Mouse (Mus musculus): ENCODE results near the gene Clp1. TPM values are rescaled to one million over a fixed set of nuclear protein-coding genes. Genes with fewer than 3 reads are reported as not detected.
A peak's percentile ranks its signal among the peaks of the same experiment; 100 is the strongest.
"Not testable (repeated sequence)": the region's sequence is repeated elsewhere in the genome, so short reads cannot be mapped to it uniquely, and the experiment has no call there.

The Clp1 gene
- polyA plus RNA-seq, 1 experiment from 2014 or later = 36.4 TPM

- peaks cover 66% of the 10 kb centered on the region for H3K4me1 ChIP-seq
- peak overlapping the region; percentile 43 for H3K4me3 ChIP-seq
- H3K4me2 ChIP-seq (replicated peaks) = peak overlapping the region; percentile 58
- H3K36me3 ChIP-seq = peaks cover 12% of the 10 kb centered on the region; the same call in 1 of the 2 replicates
- no peaks in the 10 kb centered on the region for H3K27me3 ChIP-seq (replicated peaks)
- ATAC-seq (ENCODE audit: low FRiP score, low read depth) = no peak
- no peaks in the 10 kb centered on the region for H3K9me3 ChIP-seq
- WGBS = 7% methylated on average over 27 of the region's 27 CpGs
- H3K9ac ChIP-seq = peak overlapping the region; percentile 70
- H3K27ac ChIP-seq = no peak overlapping the region; the same call in 1 of the 2 replicates
Measured at GRCm38 (mm10) chr2:84736312-84737161, 9.4 kb upstream of the Clp1 start.

- no peak overlapping the region for H3K27ac ChIP-seq
- ATAC-seq (ENCODE audit: low FRiP score, low read depth) = no peak
- peak overlapping the region; percentile 43 for H3K4me3 ChIP-seq
- H3K27me3 ChIP-seq (replicated peaks) = no peaks in the 10 kb centered on the region
- H3K36me3 ChIP-seq = peaks cover 6% of the 10 kb centered on the region; the same call in 1 of the 2 replicates
- peak overlapping the region; percentile 70 for H3K9ac ChIP-seq
- peak overlapping the region; percentile 58 for H3K4me2 ChIP-seq (replicated peaks)
- 27% methylated on average over 7 of the region's 7 CpGs for WGBS
- H3K4me1 ChIP-seq = peaks cover 55% of the 10 kb centered on the region
- no peaks in the 10 kb centered on the region for H3K9me3 ChIP-seq
Measured at GRCm38 (mm10) chr2:84735346-84735920, 8.3 kb upstream of the Clp1 start.

- H3K27ac ChIP-seq = no peak overlapping the region
- no peaks in the 10 kb centered on the region for H3K27me3 ChIP-seq (replicated peaks)
- H3K4me1 ChIP-seq = peaks cover 50% of the 10 kb centered on the region
- H3K4me2 ChIP-seq (replicated peaks) = peak overlapping the region; percentile 58
- peaks cover under 1% of the 10 kb centered on the region; the same call in 1 of the 2 replicates for H3K36me3 ChIP-seq
- peak overlapping the region; percentile 70 for H3K9ac ChIP-seq
- H3K4me3 ChIP-seq = peak overlapping the region; percentile 43
- 2% methylated on average over 2 of the region's 2 CpGs for WGBS
- no peaks in the 10 kb centered on the region for H3K9me3 ChIP-seq
- ATAC-seq (ENCODE audit: low FRiP score, low read depth) = no peak
Measured at GRCm38 (mm10) chr2:84734919-84735318, 7.8 kb upstream of the Clp1 start.

- Histone ChIP-seq H3K36me3 (no peaks in the 10 kb centered on the region), H3K9ac (peak overlapping the region; percentile 70), H3K4me3 (peak overlapping the region; percentile 43), H3K27ac (peak overlapping the region; percentile 28), H3K27me3 (replicated peaks) (no peaks in the 10 kb centered on the region), H3K4me2 (replicated peaks) (peak overlapping the region; percentile 58), H3K4me1 (peaks cover 47% of the 10 kb centered on the region), H3K9me3 (no peaks in the 10 kb centered on the region)
- under 1% methylated on average over 11 of the region's 11 CpGs for WGBS
- peak; percentile 57 for ATAC-seq (ENCODE audit: low FRiP score, low read depth)
Measured at GRCm38 (mm10) chr2:84734351-84734864, 7.3 kb upstream of the Clp1 start.

- no peaks in the 10 kb centered on the region for H3K36me3 ChIP-seq
- WGBS = 3% methylated on average over 8 of the region's 8 CpGs
- no peaks in the 10 kb centered on the region for H3K9me3 ChIP-seq
- H3K27me3 ChIP-seq (replicated peaks) = no peaks in the 10 kb centered on the region
- peak within 1 kb of the TSS; percentile 43 for H3K4me3 ChIP-seq
- peak within 1 kb of the TSS; percentile 28 for H3K27ac ChIP-seq
- peak within 1 kb of the TSS; percentile 70 for H3K9ac ChIP-seq
- peak within 1 kb of the TSS; percentile 58 for H3K4me2 ChIP-seq (replicated peaks)
- ATAC-seq (ENCODE audit: low FRiP score, low read depth) = peak; percentile 66
- H3K4me1 ChIP-seq = peaks cover 40% of the 10 kb centered on the region
Measured at GRCm38 (mm10) chr2:84733579-84734300, 6.6 kb upstream of the Clp1 start, which contains the start of gene Ypel4. Gene Ypel4 (plus strand): TSS chr2:84734058.

- 65% methylated on average over 1 of the region's 1 CpGs for whole genome bisulfite sequencing
- Histone ChIP-seq H3K27me3 (replicated peaks) (no peaks in the 10 kb centered on the region), H3K4me3 (no peak overlapping the region), H3K36me3 (no peaks in the 10 kb centered on the region), H3K27ac (no peak overlapping the region), H3K4me1 (peaks cover 26% of the 10 kb centered on the region), H3K9me3 (no peaks in the 10 kb centered on the region), H3K4me2 (replicated peaks) (no peak overlapping the region), H3K9ac (no peak overlapping the region)
- no peak for ATAC-seq (ENCODE audit: low FRiP score, low read depth)
Measured at GRCm38 (mm10) chr2:84732394-84732793, 5.2 kb upstream of the Clp1 start.

GRCm38 (mm10) chr2:84731206-84731605, 4.1 kb upstream of the Clp1 start:
- Histone ChIP-seq H3K4me1 (peaks cover 19% of the 10 kb centered on the region), H3K4me2 (replicated peaks) (no peak overlapping the region), H3K9me3 (no peaks in the 10 kb centered on the region), H3K36me3 (no peaks in the 10 kb centered on the region), H3K4me3 (no peak overlapping the region), H3K27me3 (replicated peaks) (no peaks in the 10 kb centered on the region), H3K27ac (no peak overlapping the region), H3K9ac (no peak overlapping the region)
- 84% methylated on average over 3 of the region's 3 CpGs for WGBS
- no peak for ATAC-seq (ENCODE audit: low FRiP score, low read depth)

GRCm38 (mm10) chr2:84728191-84728590, 1.0 kb upstream of the Clp1 start:
- peaks cover 17% of the 10 kb centered on the region for H3K36me3 ChIP-seq
- peaks cover 20% of the 10 kb centered on the region for H3K4me1 ChIP-seq
- not testable (repeated sequence) for H3K4me3 ChIP-seq; H3K27ac ChIP-seq; H3K27me3 ChIP-seq (replicated peaks); H3K4me2 ChIP-seq (replicated peaks); H3K9me3 ChIP-seq; ATAC-seq (ENCODE audit: low FRiP score, low read depth); H3K9ac ChIP-seq
- 85% methylated on average over 5 of the region's 5 CpGs for WGBS

- Histone ChIP-seq H3K27me3 (replicated peaks) (no peaks in the 10 kb centered on the region), H3K27ac (no peak overlapping the region), H3K4me1 (peaks cover 20% of the 10 kb centered on the region), H3K36me3 (peaks cover 21% of the 10 kb centered on the region), H3K9ac (peak overlapping the region; percentile 62), H3K4me2 (replicated peaks) (peak overlapping the region; percentile 79), H3K9me3 (no peaks in the 10 kb centered on the region), H3K4me3 (peak overlapping the region; percentile 59)
- WGBS = 3% methylated on average over 9 of the region's 9 CpGs
- peak; percentile 22 for ATAC-seq (ENCODE audit: low FRiP score, low read depth)
Measured at GRCm38 (mm10) chr2:84726716-84727115, 434 bp downstream of the Clp1 start.

- Histone ChIP-seq H3K9ac (no peak overlapping the region), H3K4me1 (peaks cover 20% of the 10 kb centered on the region), H3K4me3 (0 out of 2 replicates have a peak overlapping the region, but pooled peaks have one; percentile 3), H3K27me3 (replicated peaks) (no peaks in the 10 kb centered on the region), H3K4me2 (replicated peaks) (peak overlapping the region; percentile 79), H3K9me3 (no peaks in the 10 kb centered on the region), H3K27ac (no peak overlapping the region), H3K36me3 (peaks cover 24% of the 10 kb centered on the region)
- 93% methylated on average over 10 of the region's 10 CpGs for WGBS
- ATAC-seq (ENCODE audit: low FRiP score, low read depth) = no peak
Measured at GRCm38 (mm10) chr2:84725770-84726169, 1.4 kb downstream of the Clp1 start.

GRCm38 (mm10) chr2:84723856-84724255, 3.3 kb downstream of the Clp1 start:
- ATAC-seq (ENCODE audit: low FRiP score, low read depth) = no peak
- H3K4me2 ChIP-seq (replicated peaks) = no peak overlapping the region
- H3K4me1 ChIP-seq = peaks cover 20% of the 10 kb centered on the region
- no peak overlapping the region for H3K27ac ChIP-seq
- peaks cover 24% of the 10 kb centered on the region for H3K36me3 ChIP-seq
- H3K9me3 ChIP-seq = no peaks in the 10 kb centered on the region
- no peaks in the 10 kb centered on the region for H3K27me3 ChIP-seq (replicated peaks)
- 95% methylated on average over 14 of the region's 14 CpGs for WGBS
- H3K9ac ChIP-seq = no peak overlapping the region
- no peak overlapping the region for H3K4me3 ChIP-seq

GRCm38 (mm10) chr2:84721182-84721581, 6.0 kb downstream of the Clp1 start:
- no peak overlapping the region for H3K27ac ChIP-seq
- no peaks in the 10 kb centered on the region for H3K9me3 ChIP-seq
- peaks cover 24% of the 10 kb centered on the region for H3K36me3 ChIP-seq
- WGBS = 67% methylated on average over 3 of the region's 3 CpGs
- H3K4me3 ChIP-seq = no peak overlapping the region
- no peaks in the 10 kb centered on the region for H3K27me3 ChIP-seq (replicated peaks)
- no peak overlapping the region for H3K9ac ChIP-seq
- H3K4me2 ChIP-seq (replicated peaks) = no peak overlapping the region
- H3K4me1 ChIP-seq = peaks cover 18% of the 10 kb centered on the region
- no peak for ATAC-seq (ENCODE audit: low FRiP score, low read depth)
